Mouse (Mus musculus) MEL-GATA-1-ER (cell line): ENCODE data around the gene Fabp2.
"Not testable (repeated sequence)": the region's sequence is repeated elsewhere in the genome, so short reads cannot be mapped to it uniquely, and the experiment has no call there.

Experiments used
- DNase-seq: peaks from one replicate; pipeline ENCODE4 v3.0.0-alpha.2; 2012; ENCODE audit warnings: low read depth; ENCODE audit errors: extremely low read depth

The Fabp2 gene

DNA sequence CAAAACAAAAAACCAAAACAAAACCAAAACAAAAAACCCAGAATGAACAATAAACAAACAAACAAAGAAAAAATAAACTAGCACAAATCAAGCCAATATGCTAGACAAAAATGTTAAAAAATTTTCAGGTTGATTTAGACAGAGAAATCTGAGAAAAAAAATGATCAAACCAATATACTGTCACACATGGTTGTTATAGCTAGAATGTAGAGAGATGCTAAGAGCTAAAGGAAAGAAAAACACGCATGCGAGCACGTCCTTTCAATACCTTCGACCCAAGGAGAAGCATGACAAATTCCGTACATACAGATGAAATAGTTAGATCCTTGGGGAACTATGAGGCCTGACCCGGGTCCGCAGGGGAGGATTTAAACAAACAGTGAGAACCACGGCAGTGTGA, 24.4 kb downstream of the Fabp2 start, which contains the start of gene Gm10959:
Gene Gm10959 (minus strand): TSS at position 101 of the 400 bp plus-strand sequence.
- DNase-seq: no peak

DNA sequence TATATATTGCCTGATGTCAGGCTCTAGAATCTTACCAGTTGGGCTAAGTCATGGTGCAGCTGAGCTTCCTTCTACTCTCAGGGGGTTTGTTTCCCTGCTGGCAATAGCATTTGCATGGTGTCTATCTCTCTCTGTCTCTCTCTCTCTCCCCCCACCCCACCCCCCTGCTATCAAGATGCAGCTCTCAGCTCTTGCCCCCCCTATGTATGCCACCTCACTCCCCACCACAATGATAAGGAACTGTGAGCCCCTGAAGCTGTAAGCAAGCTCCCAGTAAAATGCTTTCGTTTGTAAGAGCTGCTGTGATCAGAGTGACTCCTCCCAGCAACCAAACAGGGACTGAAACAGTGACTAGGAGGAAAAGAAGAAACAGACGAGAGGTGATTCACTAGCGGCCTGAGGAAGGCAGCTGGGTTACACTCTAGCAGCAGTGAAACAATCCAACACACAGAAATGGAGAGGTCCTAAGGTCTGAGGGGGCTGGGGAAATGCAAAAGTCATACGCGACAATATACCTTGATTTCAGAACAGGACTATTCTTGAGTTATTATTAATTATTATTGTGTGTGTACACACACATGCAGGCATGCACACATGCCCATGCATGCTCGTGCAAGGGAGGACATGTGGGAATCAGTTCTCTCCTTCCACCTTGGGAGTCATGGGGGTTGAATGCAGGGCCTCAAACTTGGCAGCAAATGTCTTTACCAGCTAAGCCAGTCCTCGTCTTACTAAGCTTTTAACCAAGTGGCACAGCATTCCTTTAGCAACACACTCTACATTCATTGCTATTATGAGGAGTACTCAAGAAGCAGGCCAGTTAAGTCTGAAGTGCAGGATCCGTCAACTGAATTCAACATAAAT, 25.9 kb downstream of the Fabp2 start:
- DNase-seq: peak; percentile 60

DNA sequence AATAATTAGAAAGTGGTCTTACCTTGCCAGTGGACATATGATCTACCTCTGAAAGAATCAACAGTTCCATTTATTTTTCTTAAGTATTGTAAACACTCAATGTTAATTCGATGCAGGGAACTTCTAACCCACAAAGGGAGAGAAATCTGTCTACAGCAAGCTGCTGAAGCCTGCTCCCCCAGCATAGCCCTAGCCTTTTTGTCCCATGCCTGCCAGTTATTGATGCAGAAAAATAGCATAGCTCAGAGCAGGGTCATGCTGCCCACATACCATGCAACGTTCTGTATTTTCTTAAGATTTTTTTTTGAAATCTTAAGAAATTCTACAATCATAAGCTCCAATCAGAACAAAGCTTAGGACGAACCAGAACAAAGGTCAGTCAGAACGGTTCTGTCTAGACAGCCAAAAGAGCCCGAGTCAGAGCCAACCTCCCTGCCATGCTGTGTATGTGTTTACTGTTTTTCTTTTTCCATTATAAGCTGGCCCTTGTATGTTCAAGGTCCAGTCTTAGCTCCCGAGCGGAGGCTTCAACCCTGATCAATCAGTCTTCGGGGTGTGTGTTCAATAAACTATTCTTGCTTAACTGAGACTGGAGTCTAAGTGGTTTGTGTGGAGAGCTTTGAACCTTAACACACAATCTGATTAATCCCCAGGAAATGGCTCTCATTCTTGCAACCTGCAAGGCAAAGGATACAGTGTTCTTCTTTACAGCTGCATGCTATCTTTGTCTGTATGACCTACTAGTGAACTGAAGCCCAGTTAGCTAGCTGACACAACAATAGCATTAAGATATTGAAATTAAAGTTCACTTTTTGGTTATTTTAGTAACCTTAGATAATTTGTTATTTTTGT, 27.0 kb downstream of the Fabp2 start:
- no peak for DNase-seq

DNA sequence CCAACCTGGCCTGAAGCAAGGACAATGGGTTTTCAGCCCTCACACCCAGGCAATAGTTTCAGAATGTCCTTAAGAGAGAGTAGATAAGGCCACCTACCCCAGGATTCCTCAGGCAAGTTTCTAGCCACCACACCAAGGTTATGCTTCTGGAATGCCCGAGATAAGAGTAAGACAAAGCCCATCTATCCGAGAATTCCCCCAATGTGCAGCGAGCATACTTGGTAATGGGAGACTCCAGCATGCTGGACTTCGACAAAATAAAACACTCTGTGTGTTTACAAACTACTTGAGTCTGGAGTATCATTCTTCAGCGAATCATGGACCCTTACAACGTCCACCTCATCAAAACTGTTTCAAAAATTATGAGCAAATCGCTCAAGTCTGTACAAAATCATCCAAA, 28.3 kb downstream of the Fabp2 start:
- peak; percentile 72 for DNase-seq

DNA sequence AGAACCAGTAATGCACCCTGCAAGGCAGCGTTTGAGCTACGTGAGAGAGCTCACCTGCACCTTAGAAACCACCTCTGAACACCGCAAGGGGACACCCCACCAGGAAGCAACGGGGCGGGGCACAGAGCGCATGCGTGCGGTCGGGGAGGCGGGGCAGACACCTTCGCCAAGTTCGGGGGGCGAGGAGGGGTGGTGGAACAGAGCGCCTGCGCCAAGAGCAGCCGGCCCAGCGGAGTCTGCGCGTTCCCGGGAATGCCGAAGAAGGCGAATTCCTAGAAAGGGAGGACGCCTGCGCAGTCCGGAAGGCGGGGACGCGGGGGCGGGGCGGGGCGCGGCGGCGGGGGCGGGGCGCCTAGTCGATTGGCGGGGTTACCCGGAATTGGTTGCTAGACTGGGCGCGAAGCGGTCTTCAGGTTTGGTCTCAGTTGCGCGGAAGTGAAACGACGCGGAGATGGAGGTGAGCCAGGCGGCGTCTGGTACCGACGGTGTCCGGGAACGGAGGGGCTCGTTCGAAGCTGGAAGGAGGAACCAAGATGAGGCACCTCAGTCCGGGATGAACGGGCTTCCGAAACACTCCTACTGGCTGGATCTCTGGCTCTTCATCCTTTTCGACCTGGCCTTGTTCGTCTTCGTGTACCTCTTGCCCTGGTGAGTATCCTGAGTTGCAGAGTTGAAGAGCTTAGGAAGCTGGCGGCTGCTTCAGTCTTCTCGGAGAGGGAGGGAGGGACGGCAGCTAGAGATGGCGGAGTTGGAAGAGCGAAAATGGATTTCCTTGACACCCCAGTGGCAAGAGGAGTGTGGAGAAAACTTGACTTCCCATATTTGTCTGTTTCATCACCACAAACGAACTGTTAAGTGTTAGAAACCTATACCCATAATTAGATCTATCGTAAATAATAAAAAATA, 29.4 kb downstream of the Fabp2 start, which contains the start of gene 1810037I17Rik:
Gene 1810037I17Rik (plus strand): TSS at position 195 of the 906 bp plus-strand sequence.
- DNase-seq: peak; percentile 79

DNA sequence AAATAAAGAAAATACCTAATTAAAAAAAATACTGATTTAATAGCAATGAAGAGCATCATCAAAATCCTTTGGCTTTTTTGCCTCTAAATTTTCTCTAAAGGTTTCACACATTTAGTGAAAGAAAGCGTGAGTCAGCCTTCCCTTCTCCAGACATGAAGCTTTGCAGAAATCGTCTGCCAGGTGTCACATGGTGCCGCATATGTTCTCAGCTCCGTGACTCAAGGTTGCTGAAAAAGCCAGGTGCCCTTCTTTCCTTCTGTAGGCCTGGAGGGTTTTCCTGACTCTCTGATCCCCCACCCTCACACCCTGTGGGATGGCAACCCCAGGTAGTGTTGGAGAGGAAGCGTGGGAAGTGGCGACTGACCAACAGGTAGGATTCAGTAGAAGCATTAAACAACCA, 34.9 kb downstream of the Fabp2 start:
- DNase-seq: no peak

DNA sequence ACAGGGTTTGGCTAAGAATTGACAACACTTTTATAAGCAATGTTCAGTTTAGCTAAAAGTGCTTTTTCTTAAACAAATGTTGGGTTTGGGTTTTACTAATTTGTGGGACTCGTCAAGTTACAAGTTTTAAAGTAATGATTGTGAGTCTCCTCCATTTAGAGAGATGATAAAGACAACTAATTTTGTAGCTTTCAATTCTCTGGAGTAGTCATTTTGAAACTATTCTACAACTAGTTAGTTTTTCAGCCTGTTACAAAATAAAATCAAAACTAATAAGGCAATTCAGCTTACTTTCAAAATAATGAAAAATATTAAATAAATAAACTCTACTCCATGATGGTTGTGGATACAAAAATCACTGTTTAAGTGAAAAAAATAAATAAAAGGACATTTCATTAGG, 37.6 kb downstream of the Fabp2 start:
- no peak for DNase-seq

DNA sequence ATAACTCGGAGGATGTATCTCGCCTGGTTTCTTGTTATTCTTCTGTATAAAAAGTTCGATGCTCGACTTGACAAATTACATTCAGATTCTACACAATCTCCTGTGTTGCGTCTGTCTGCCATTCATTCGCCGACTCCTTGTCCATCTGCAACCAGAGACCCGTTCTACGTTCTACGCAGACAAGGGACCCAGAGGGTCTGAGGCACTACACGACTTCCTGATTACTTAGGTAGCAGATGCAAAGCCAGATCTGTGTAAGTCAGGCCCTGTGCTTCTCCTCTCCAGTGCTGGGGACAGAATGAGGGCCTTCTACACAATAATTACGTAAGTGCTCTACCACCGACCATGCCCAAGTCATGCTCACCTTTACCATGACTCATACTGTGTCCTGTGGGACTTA, 42.3 kb downstream of the Fabp2 start:
- not testable (repeated sequence) for DNase-seq

DNA sequence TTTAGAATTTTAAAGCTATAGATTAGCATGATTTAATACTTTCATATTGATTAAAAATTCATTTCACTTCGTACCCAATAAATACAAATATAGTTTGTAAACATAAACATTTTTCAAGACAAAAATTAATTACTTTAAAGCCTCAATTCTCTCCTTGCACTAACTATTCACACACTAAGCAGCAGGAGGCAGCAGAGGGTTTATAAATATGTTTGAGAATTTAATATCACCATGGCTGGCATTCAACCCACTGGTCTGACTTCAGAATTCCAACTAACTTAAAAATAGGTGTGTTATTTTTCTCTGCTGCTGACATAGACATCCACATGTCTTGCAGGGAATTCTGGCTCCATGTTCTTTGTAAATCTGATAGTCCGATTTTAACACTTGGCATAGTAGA, 44.3 kb downstream of the Fabp2 start:
- no peak for DNase-seq

DNA sequence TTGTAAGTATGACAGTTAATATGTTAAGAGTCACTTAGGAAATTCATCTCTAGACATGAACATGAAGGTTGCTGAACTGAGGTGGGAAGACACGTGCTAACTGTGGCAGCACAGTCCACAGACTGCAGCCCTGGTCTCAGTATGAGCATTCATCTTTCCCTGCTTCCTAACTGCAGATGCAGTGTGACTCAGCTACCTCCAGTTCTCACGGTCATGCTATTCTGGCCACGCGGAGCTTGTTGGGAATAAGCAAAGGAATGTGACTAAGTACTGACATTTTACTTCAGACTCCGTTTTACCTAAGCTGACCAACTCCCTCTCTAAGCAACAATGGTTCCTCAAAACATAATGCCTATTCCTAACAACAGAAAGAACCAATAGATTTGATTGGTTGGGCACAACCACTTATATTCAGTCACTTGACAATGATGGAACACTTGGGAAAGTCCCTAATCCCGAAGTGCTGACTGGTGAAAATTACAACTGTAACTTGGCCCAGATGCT, 48.6 kb downstream of the Fabp2 start:
- no peak for DNase-seq
